Mouse (Mus musculus) thymus, adult 2 months (tissue): ENCODE results near the gene Spink8.

ENCODE experiments used
- CTCF ChIP-seq: fragments of 200-500 bp; IDR thresholded peaks from 2 replicates; pipeline ENCODE4 v1.5.1; 2012; ENCODE audit warnings: mild to moderate bottlenecking, control low read depth, low read length, moderate library complexity, borderline replicate concordance; ENCODE audit not compliant: control insufficient read depth, poor library complexity, insufficient read depth; ENCODE audit errors: extremely low read depth
- POLR2A ChIP-seq: fragments of 200-500 bp; IDR thresholded peaks from 2 replicates; pipeline ENCODE4 v1.6.1; 2012; ENCODE audit warnings: mild to moderate bottlenecking, low read length, control low read depth, moderate library complexity; ENCODE audit not compliant: control insufficient read depth, poor library complexity, insufficient read depth; ENCODE audit errors: extremely low read depth

- TF ChIP-seq CTCF (no peak), POLR2A (no peak)
Observed at GRCm38 (mm10) chr9:109850099-109850498, 38.0 kb downstream of the Spink8 start.
